Mouse (Mus musculus): Measurements from ENCODE around the gene Gmds.

Gmds gene

GRCm38 (mm10) chr13:31955171-31955570 is 383.4 kb downstream of the Gmds start:
- no peak for DNase-seq (ENCODE audit: low spot score)

GRCm38 (mm10) chr13:31944676-31945210 is 393.8 kb downstream of the Gmds start:
- no peak for DNase-seq (ENCODE audit: low spot score)

GRCm38 (mm10) chr13:31943482-31944275 is 394.9 kb downstream of the Gmds start:
- DNase-seq (ENCODE audit: low spot score) = no peak

DNA sequence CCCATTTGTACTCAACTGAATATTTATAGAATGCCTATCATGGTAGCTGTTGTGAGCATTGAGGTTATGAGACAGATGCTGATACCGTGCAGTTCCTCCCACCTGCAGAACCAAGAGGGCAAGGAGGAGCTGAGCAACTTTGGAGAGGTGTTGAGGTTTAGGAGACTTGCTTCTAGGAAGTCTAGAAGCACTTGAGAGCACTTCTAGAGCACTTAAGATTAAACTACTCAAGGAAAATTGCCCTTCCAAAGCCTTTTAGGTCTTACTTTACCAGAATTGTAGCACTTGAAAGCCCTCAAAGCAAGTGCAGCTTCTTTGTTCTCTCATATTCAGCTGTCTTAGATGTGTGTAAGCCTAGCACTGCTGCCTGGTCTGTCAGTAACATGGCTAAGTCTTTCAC is 409.2 kb downstream of the Gmds start:
- DNase-seq (ENCODE audit: low spot score) = no peak

GRCm38 (mm10) chr13:31926599-31926998 is 411.9 kb downstream of the Gmds start:
- no peak for DNase-seq (ENCODE audit: low spot score)

GRCm38 (mm10) chr13:31924506-31924905 is 414.0 kb downstream of the Gmds start:
- DNase-seq (ENCODE audit: low spot score) = no peak

DNA sequence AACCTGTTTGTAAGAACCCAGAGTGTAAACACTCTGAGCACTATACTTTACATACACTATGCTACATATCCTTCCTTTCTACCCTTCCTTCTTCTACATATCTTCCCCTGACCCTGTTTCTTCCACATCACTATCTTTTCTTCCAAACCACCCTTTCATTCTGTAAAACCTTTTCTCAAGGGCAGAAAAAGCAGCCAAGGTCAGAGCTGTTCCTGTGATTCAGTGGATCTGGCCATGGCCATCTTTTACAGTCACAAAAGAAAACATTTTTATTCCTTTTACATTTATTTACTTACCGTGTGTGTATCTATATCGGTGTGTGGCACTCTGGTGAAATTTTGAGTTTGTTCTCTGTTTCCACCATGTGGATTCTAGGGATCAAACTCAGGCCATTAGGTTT is 418.8 kb downstream of the Gmds start:
- DNase-seq (ENCODE audit: low spot score) = no peak

GRCm38 (mm10) chr13:31917387-31917786 is 421.2 kb downstream of the Gmds start:
- no peak for DNase-seq (ENCODE audit: low spot score)

DNA sequence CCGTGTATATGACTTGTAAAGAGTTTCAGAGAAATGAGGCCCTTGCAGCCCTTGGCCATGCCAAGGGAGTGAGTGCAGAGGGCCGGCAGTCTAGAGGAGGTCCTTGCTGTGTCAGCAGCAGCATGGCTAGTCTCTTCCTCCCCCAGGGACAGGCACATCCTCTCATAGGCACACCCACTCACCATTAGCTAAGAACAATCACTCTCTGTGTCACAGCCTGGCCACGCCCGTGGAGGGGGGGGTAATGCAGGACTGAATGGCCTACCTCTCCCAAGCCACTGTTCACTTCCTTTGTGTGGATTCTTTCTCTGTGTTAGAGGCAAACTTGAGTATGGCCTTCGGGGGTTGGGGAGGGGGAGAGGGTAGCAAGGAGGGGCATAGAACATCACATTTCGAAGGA is 422.8 kb downstream of the Gmds start:
- DNase-seq (ENCODE audit: low spot score) = no peak

DNA sequence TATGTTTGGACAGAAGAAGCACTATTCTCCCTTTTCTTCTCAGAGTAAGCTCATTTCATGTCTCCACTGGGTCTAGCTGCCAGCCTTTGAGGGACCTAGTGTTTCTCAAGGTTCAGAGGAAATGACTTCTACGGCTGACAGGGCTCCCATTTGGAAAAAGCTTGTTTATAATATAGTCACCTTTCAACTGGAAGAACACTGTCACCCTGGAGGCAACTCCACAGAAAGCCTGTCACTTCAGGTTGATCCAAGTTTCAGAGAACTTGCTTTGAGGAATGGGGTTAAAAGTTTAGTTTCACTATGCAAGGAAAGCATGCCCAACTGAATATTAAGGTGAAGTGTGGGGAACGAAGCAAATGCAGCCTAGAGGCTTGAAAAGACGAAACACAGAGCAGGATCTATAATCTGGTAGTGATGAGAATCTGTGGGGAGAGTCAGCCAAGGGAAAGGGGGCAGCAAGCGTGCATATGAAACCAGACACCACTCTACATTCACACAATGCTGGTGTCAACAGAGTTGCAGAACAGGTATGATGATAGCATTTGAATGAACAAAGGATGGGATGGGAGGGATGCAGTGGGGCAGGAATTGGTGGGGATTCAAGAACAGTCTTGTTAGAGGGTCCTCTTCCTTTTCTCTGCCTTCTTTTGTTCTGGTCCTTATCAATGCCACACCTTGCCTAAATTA is 423.5 kb downstream of the Gmds start:
- no peak for DNase-seq (ENCODE audit: low spot score)

GRCm38 (mm10) chr13:31911956-31912355 is 426.6 kb downstream of the Gmds start:
- DNase-seq (ENCODE audit: low spot score) = no peak

DNA sequence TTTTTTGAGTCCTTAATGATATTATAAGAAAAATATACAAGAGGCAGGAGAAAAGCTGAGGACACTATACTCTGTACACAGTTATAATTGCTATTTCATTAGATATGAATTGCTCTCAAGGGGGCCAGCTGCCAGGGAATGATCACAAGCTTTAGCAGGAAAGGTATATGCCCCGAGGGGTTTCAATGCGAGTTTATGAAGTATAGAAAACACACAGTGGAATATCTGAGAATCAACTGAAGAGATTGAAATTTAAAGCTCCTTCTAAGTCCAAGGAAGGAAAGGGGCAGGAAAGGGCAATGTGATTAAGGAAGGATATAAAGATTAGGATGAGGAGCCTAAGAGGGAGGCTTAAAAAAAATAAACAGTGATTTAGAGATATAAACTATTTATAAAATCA is 427.2 kb downstream of the Gmds start:
- DNase-seq (ENCODE audit: low spot score) = no peak

- DNase-seq (ENCODE audit: low spot score) = no peak
Measured at GRCm38 (mm10) chr13:31909031-31909430, 429.5 kb downstream of the Gmds start.

DNA sequence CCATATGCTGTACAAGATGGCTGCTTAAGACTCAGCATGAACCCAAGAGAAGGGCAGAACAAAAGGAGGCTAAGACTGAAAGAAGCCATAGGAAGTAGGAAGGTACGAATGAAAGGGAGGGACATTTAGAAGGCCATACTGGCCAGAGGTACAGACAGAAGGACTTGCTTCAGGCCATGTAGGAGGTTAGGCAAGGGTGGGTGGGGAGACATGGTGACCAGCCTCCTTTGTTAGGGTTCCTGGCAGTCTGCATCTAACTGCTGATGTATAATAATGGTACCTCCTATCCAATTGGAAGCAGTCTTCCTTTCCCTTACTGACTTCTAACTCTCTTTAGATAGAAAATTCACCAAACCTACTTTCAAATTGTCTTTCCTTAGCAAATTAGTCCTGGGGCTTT is 432.0 kb downstream of the Gmds start:
- DNase-seq (ENCODE audit: low spot score) = no peak

DNA sequence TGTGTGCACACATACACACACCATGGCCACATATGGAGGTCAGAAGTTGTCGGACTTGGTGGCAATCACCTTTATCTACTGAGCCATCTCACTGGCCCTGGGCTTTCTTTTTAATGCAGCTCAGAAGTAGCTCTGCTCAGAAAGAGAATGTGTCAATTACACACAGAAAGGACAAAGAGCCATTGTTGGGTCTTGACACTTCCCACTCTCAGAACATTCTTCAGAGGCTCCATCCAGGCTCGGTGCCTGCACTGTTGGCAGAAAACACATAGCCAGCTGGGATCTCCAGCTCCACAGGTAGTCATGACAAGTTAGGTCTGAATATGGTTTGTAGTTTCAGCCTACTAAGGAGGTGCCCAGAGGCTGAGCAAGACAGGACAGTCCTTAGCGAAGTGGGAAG is 438.3 kb downstream of the Gmds start:
- no peak for DNase-seq (ENCODE audit: low spot score)

GRCm38 (mm10) chr13:31899392-31899791 is 439.1 kb downstream of the Gmds start:
- DNase-seq (ENCODE audit: low spot score) = no peak

- DNase-seq (ENCODE audit: low spot score) = no peak
Measured at GRCm38 (mm10) chr13:31897493-31897892, 441.0 kb downstream of the Gmds start.

DNA sequence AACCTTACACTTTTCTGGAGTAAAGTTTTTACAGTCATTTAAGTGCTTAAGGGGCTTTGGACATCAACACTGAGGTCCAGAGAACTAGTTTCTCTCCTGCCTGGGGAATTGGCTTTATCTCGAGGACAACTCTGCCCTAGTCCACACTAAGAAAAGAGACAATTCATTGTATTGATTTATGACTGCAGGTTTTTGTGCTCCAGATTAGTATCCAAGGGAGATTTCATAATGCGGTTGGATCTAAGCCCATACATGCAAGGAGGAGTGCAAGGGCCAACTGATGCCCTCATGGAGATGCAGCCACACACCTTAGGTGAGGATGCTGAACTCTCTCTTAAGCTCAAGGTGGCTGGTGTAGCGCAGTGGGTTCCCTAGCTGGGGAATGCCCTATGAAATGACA is 444.0 kb downstream of the Gmds start:
- DNase-seq (ENCODE audit: low spot score) = no peak

GRCm38 (mm10) chr13:31892913-31893514 is 445.5 kb downstream of the Gmds start:
- no peak for DNase-seq (ENCODE audit: low spot score)

DNA sequence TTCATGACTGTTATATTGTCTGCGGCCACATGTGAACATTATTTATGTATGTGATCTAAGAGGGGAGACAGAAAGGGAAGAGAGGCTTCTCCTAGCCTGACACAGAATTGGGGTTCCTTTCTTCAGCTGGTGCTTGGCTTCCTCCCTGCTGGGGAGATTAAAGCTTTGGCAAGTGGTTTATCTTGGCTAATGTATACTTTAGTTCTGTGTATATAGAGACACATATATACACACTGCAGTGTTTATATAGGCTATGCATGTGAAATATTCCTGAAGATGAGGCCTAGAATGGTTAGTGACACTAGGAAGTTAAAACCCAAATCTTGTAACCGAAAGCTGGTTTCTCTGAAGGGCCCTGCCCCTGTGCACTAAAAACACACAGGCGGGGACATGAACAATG is 450.0 kb downstream of the Gmds start:
- DNase-seq (ENCODE audit: low spot score) = no peak

DNA sequence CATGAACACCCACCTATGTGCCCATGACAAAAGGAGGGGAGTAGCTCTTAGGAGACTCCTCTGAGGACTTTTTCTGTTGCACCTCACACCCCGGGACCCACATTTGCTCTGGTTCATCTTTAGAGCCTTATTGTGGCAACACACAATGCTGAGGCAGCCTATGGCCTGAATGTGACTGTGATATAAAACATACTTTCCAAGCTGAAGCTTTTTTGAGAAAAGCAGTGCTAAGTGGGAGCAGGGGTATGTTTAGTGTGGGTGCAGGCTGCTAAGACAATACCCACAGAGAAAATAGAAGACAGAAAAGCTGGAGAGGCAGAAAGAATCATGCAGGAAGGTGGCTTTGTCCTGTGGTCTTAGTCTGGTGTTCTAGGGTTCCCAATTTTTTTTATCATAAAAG is 452.8 kb downstream of the Gmds start:
- DNase-seq (ENCODE audit: low spot score) = no peak

GRCm38 (mm10) chr13:31878805-31879477 is 459.6 kb downstream of the Gmds start:
- DNase-seq (ENCODE audit: low spot score) = no peak
